Mouse (Mus musculus) spleen, adult 12 weeks (tissue): Measurements from ENCODE around the gene Chic1.

ENCODE experiments used
- DNase-seq: peaks from one replicate; pipeline ENCODE4 v3.0.0; 2022; ENCODE audit warnings: low spot score

The Chic1 gene

GRCm38 (mm10) chrX:103432293-103432692, 76.0 kb downstream of the Chic1 start:
- no peak for DNase-seq

GRCm38 (mm10) chrX:103438023-103438422, 81.7 kb downstream of the Chic1 start:
- DNase-seq = no peak

- no peak for DNase-seq
These were observed 84.5 kb downstream of the Chic1 start for GRCm38 (mm10) chrX:103440803-103441202.

- DNase-seq = no peak
These were observed 87.5 kb downstream of the Chic1 start for GRCm38 (mm10) chrX:103443755-103444154.
